Mouse (Mus musculus) 416B (cell line): ENCODE data around the gene Haus2.
A peak's percentile ranks its signal among the peaks of the same experiment; 100 is the strongest.

Experiments
- DNase-seq: peaks from one replicate; pipeline ENCODE4 v3.0.0; 2011; ENCODE audit warnings: low read depth

Haus2 gene

GRCm38 (mm10) chr2:120663491-120664154, 54.4 kb downstream of the Haus2 start:
- peak; percentile 62 for DNase-seq

GRCm38 (mm10) chr2:120667446-120667845, 58.3 kb downstream of the Haus2 start:
- DNase-seq = no peak

GRCm38 (mm10) chr2:120670253-120670652, 61.1 kb downstream of the Haus2 start:
- peak; percentile 69 for DNase-seq
